In genomic region chr13:19194803-19195202, GRCm38 (mm10) we compare ENCODE assay signal across 21 mouse cellular contexts.
"Had no signal": no experiment of that assay in that cellular context is flagged by ENCODE, and none has a peak within 500 bp of the region (broad histone marks: within the 10 kb centered on the region; RNA-seq: fewer than 3 reads in every experiment).

No protein-coding gene starts in this region.

- H3K4me1 ChIP-seq: kidney, embryonic 15.5 days; lung, embryonic 15.5 days; midbrain, embryonic 10.5 days; midbrain, embryonic 13.5 days; neural tube, embryonic 13.5 days; stomach, embryonic 15.5 days had no signal

- H3K27me3 ChIP-seq: kidney, embryonic 15.5 days; lung, embryonic 15.5 days; midbrain, embryonic 13.5 days; neural tube, embryonic 13.5 days; stomach, embryonic 15.5 days had no signal

- H3K27ac ChIP-seq: kidney, embryonic 15.5 days; left cerebral cortex, adult 2 months; lung, embryonic 15.5 days; midbrain, embryonic 10.5 days; midbrain, embryonic 13.5 days; neural tube, embryonic 13.5 days; stomach, embryonic 15.5 days had no signal

- H3K9ac ChIP-seq: kidney, embryonic 15.5 days; lung, embryonic 15.5 days; midbrain, embryonic 13.5 days; neural tube, embryonic 13.5 days; stomach, embryonic 15.5 days had no signal

- H3K4me3 ChIP-seq: kidney, embryonic 15.5 days; left cerebral cortex, adult 2 months; lung, embryonic 15.5 days; midbrain, embryonic 10.5 days; midbrain, embryonic 13.5 days; myocyte; neural tube, embryonic 13.5 days; stomach, embryonic 15.5 days had no signal

- ATAC-seq: inflammation-experienced regulatory T-cells, adult 6 months; intestine, embryonic 16.5 days; midbrain, embryonic 13.5 days; midbrain, embryonic 16.5 days had no signal

- DNase-seq: kidney, adult 2 months; kidney, postnatal 10 days; kidney, postnatal 36 days; layer of hippocampus, postnatal 36 days; lung, adult 18-20 months; lung, postnatal 10 days; retina, postnatal 1 day; right cerebral cortex, postnatal 25 days; spleen, adult 18-20 months; thymus, postnatal 36 days had no signal

- H3K9me3 ChIP-seq: kidney, embryonic 15.5 days; lung, embryonic 15.5 days; midbrain, embryonic 10.5 days; midbrain, embryonic 13.5 days; neural tube, embryonic 13.5 days; stomach, embryonic 15.5 days had no signal

- H3K4me2 ChIP-seq: kidney, embryonic 15.5 days; lung, embryonic 15.5 days; midbrain, embryonic 13.5 days; neural tube, embryonic 13.5 days; stomach, embryonic 15.5 days had no signal

- H3K36me3 ChIP-seq: kidney, embryonic 15.5 days; lung, embryonic 15.5 days; midbrain, embryonic 10.5 days; midbrain, embryonic 13.5 days; neural tube, embryonic 13.5 days; stomach, embryonic 15.5 days had no signal
